Mouse (Mus musculus): ENCODE results near the gene Glrp1. TPM values are rescaled to one million over a fixed set of nuclear protein-coding genes. Genes with fewer than 3 reads are reported as not detected.

Gene Glrp1
- total RNA-seq, 2 experiments from 2014 or later, result 0.18 TPM; not detected in 1

DNA sequence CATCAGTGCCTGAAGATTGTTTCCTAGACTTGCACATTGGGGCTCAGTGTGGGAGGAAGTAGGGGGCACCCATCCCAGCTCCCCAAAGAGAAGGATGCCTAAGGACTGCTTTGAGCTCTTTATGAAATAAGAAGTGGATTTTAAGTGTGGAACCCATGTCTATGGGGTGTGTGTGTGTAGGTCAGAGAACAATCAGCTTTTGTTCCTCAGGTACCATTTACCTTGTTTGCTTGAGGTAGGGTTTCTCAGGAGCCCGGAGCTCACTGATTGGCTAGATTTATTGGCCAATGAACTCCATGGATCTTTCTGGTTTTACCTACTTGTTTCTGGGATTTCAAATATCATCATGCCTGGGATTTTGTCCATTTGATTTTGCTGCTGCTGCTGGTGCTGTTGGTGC is 7.0 kb downstream of the Glrp1 start:
- intact Hi-C loops (cut with DNase I), result no loop called here
- no peak for DNase-seq (ENCODE audit: extremely low spot score in 1 of 2, low spot score in 2 of 2)

GRCm38 (mm10) chr1:88499230-88499737 is 10.6 kb downstream of the Glrp1 start:
- no peak for DNase-seq (ENCODE audit: extremely low spot score in 1 of 2, low spot score in 2 of 2)
- intact Hi-C loops (cut with DNase I), result no loop called here

DNA sequence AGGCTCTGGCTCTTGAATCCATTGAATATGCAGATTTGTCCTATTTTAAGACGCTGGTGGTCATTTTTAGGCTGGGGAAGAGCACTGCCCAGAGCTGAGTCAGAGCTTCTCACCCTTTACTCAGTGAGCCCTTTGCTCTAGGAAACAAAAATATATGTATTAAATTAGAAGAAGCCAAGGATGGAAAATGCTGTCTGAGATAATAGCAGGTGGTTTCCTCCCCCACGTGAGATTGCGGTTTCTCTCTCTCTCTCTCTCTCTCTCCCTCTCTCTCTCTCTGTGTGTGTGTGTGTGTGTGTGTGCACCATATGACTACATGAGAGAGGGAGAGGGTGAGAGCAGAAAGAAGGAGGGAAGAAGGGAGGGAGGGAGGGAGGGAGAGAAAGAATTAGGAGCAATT is 12.5 kb downstream of the Glrp1 start:
- intact Hi-C loops (cut with DNase I), result no loop called here
- no peak for DNase-seq (ENCODE audit: extremely low spot score in 1 of 2, low spot score in 2 of 2)

DNA sequence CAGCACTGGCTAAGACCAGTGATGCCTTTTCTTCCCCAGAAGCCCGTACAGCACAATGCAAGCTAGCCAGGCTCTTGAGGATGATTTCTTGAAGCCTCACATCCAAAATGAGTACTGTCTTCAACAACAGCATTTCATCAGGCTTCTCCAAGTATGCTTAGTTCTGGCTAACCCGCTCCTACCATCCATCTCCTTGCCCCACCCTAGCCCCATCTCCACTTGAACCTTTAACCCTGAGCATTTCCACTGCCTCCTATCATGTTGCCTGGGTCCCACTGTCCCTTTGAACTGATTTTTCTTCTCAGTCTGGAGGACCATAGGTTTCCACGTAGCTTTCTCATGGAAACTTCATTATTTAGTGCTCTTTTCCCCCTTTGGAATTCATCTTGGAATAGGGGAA is 17.5 kb downstream of the Glrp1 start:
- intact Hi-C loops (cut with DNase I), result no loop called here
- no peak for DNase-seq (ENCODE audit: extremely low spot score in 1 of 2, low spot score in 2 of 2)

GRCm38 (mm10) chr1:88491617-88492378 is 18.1 kb downstream of the Glrp1 start:
- DNase-seq (ENCODE audit: extremely low spot score in 1 of 2, low spot score in 2 of 2), result no peak
- intact Hi-C loops (cut with DNase I), result no loop called here

GRCm38 (mm10) chr1:88490164-88490563 is 19.7 kb downstream of the Glrp1 start:
- intact Hi-C loops (cut with DNase I), result no loop called here
- no peak for DNase-seq (ENCODE audit: extremely low spot score in 1 of 2, low spot score in 2 of 2)

DNA sequence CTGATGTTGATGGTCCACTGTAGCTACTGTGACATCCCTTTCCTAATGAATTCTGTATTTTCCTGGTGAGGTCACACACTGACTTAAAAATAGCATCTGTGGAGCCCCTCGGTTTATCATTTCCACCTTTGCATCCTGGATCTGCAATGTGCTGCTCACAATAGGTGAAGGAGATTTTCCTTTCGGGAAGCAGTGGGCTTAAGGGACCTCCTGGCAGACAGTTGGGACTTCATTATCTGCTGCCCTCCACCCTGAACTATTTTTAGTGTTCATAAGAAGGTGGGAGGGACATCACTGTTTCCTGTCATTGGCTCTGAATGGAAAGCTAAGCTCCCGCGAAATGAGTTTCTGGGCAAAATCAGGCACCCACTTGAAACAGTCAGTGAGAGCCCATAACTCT is 20.9 kb downstream of the Glrp1 start:
- intact Hi-C loops (cut with DNase I), result no loop called here
- no peak for DNase-seq (ENCODE audit: extremely low spot score in 1 of 2, low spot score in 2 of 2)

DNA sequence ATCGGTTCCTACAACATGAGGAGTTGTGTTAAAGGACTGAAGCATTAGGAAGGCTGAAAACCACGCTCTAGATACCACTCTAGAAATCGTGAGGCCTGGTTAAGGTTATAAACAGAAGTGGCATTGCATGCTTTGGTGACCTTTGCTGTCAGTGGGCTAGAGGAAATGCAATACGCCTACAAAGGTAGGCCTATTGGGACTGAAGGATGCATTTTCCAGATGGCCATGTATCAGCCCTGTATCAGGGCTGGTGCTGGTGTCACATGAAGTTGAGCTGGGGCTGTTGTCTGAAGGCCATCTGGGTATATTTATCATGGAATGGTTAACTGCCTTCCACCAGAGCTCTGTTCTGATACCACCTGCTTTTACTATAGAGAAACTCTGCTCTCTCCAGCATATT is 23.5 kb downstream of the Glrp1 start:
- DNase-seq (ENCODE audit: extremely low spot score in 1 of 2, low spot score in 2 of 2), result no peak
- intact Hi-C loops (cut with DNase I), result no loop called here

- intact Hi-C loops (cut with DNase I), result no loop called here
- no peak for DNase-seq (ENCODE audit: extremely low spot score in 1 of 2, low spot score in 2 of 2)
These were observed 25.8 kb downstream of the Glrp1 start for GRCm38 (mm10) chr1:88484059-88484458.

DNA sequence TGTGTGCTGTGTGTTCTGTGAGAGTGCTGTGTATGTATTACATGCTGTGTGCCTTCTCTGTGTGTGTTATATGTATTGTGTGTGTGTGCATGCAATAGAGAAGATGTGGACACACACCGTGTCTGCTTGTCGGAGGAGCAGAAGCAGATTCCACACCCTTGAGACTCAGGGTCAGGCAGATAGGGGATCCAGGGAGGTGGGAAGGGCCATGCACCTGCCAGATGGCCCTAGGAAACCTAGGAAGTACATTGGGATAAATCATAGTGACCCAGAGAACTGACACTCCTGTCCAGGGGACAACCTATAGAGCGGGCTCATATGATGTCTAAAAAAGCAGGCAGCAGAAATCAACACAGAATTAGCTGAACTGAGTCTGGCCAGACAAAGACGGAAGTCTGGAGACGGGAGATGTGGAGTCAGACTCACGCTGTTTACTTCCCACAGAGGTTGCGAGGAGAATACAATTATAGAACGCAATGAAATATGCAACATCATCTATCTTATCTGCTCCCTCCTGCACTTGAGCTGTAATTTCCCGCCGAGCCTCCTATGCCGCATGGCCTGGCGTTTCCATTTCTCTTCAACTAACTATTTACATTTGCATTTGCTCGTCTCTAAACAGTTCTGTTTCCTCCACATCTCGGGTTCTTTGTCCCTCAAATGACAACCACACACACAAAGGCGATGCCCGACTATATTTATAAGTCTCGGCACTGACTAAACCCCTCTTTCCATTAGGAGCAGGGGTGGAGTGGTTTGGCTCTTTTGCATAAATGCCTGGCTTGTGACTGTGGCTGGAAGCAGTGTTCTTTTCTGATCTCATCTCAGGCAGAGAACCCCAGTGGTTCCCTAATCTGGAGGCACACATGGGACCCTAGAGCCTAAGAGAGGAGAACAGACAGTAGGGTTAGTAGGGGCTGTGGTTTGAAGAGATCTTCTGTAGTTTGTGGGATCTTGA is 27.4 kb downstream of the Glrp1 start:
- no peak for DNase-seq (ENCODE audit: extremely low spot score in 1 of 2, low spot score in 2 of 2)
- intact Hi-C loops (cut with DNase I), result no loop called here

DNA sequence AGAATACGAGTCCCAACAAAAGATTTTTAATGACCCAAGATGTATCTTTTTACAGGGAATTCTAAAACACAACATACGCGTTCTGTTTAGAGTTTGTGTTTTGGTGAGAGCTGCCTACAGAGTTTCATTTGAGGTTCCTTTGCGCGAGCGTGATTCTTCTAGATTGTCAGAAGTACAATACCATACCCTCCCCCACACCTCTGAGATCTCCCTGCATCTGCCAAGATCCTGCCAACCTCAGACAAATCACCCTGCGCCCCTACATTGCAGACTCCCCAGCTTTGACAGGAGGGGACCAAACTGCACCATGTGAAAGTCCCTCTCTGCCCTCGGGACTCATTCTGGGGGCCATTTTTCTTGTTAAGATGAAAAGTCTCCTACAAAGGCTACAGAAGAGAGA is 29.3 kb downstream of the Glrp1 start:
- no peak for DNase-seq (ENCODE audit: extremely low spot score in 1 of 2, low spot score in 2 of 2)
- intact Hi-C loops (cut with DNase I), result no loop called here

- intact Hi-C loops (cut with DNase I), result no loop called here
- peak; percentile 30 to 35 for DNase-seq (ENCODE audit: extremely low spot score in 1 of 2, low spot score in 2 of 2)
These were observed 31.7 kb downstream of the Glrp1 start for GRCm38 (mm10) chr1:88478205-88478604.

DNA sequence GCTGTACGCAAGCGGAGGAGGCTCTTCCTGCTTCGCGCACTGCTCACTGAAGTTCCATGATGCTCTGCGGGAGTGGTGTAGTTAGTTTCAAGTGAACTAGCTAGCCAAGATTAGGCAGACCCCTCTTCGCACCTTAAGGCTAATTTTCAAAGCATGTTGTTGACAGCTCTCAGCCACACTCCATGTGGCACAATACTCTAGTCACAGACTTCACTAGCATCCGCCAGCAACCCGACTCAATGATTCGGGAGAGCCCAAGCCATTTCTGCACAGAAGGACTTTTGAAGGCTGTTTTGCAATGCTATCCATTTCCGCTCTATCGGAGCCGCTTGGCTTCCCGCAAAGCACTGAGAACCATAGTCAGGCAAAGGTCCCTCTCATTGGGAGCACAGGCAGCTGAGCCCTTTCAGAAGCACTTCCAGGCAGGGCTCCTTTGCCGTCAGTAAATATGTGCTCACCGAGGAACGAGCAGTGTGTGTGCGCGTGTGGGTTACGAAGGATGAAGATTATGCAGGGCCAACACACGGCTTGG is 33.2 kb downstream of the Glrp1 start:
- DNase-seq (ENCODE audit: extremely low spot score in 1 of 2, low spot score in 2 of 2), result no peak
- intact Hi-C loops (cut with DNase I), result no loop called here

GRCm38 (mm10) chr1:88475502-88475953 is 34.3 kb downstream of the Glrp1 start:
- intact Hi-C loops (cut with DNase I), result no loop called here
- DNase-seq (ENCODE audit: extremely low spot score in 1 of 2, low spot score in 2 of 2), result no peak

GRCm38 (mm10) chr1:88474598-88474997 is 35.3 kb downstream of the Glrp1 start:
- no peak for DNase-seq (ENCODE audit: extremely low spot score in 1 of 2, low spot score in 2 of 2)
- intact Hi-C loops (cut with DNase I), result no loop called here

- DNase-seq (ENCODE audit: extremely low spot score in 1 of 2, low spot score in 2 of 2), result no peak
- intact Hi-C loops (cut with DNase I), result no loop called here
These were observed 36.0 kb downstream of the Glrp1 start for GRCm38 (mm10) chr1:88473899-88474298.

GRCm38 (mm10) chr1:88472258-88472657 is 37.6 kb downstream of the Glrp1 start:
- no peak for DNase-seq (ENCODE audit: extremely low spot score in 1 of 2, low spot score in 2 of 2)
- intact Hi-C loops (cut with DNase I), result no loop called here

DNA sequence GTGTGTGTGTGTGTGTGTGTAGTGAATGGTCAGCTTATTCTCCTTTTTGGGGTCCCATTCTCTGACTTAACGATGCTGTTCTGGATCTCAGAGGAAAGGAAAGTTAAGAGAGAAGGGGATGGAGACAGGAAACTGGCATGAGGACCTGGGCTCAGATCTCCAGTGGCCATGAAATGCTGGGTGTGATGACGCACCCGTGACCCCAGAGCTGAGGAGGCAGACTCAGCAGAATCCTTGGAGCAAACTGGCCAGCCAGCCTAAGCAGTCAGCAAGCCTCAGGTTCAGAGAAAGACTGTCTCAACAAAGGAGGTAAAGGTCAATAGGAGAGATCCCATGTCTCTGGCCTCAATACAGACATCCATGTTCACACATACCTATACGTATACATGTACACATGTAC is 40.1 kb downstream of the Glrp1 start:
- intact Hi-C loops (cut with DNase I), result no loop called here
- DNase-seq (ENCODE audit: extremely low spot score in 1 of 2, low spot score in 2 of 2), result no peak

DNA sequence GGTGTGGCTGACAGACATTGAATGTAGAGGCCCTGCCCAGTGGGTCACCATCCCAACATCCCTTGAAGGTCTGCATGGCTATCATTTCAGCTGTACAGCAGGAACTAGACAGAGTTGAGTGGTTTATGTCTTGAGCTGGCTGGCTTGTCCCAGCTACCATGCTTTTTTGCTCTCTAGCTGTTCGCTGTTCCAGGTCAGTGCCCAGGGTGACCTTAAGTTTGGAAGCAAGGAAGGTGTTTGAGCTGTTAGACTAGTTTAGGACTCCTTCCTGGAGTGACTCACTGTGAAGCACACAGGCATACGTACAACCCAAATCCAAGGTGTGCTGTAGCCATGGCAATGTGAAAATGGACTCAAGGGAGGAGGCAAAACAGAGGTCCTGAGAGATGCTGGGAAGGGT is 41.5 kb downstream of the Glrp1 start:
- intact Hi-C loops (cut with DNase I), result no loop called here
- no peak for DNase-seq (ENCODE audit: extremely low spot score in 1 of 2, low spot score in 2 of 2)

DNA sequence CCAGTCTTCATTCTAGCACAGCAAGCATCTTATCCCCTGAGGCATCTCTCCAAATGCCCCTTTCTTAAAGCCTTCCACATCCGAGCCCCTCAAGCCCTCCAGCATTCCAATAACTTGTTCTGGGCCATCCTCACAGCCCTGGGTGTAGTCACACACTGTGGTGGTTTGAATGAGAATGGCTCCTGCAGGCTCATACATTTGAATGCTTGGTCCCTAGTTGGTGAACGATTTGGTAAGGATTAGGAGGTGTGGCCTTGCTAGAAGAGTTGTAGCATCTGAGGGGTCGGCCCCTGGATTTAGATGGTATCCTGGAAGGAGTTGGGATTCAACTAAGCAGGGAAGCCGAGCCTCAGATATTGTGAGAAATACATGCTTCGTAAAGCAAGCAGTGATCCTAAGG is 42.0 kb downstream of the Glrp1 start:
- DNase-seq (ENCODE audit: extremely low spot score in 1 of 2, low spot score in 2 of 2), result no peak
- intact Hi-C loops (cut with DNase I), result no loop called here

Measured in left cerebral cortex, postnatal 10 days (tissue).